Mouse (Mus musculus) kidney, adult 2 months (tissue): ENCODE measurements at regions not wholly inside any gene's neighbourhood (a gene's known extent, or its start where the extent isn't known, plus 50 kb on each side); places are given as distances from the start of the nearest gene placed in this dataset.

Experiments
- CTCF ChIP-seq: fragments of 200-500 bp; conservative IDR thresholded peaks from 2 replicates; pipeline ENCODE4 v1.5.1; 2011; ENCODE audit warnings: low read depth, mild to moderate bottlenecking, control low read depth, low read length, moderate library complexity, mixed read lengths; ENCODE audit not compliant: insufficient read depth, insufficient read length
- POLR2A ChIP-seq: fragments of 200-500 bp; IDR thresholded peaks from one replicate; pipeline ENCODE4 v1.6.1; 2011; ENCODE audit warnings: low read depth, low read length, control low read depth

DNA sequence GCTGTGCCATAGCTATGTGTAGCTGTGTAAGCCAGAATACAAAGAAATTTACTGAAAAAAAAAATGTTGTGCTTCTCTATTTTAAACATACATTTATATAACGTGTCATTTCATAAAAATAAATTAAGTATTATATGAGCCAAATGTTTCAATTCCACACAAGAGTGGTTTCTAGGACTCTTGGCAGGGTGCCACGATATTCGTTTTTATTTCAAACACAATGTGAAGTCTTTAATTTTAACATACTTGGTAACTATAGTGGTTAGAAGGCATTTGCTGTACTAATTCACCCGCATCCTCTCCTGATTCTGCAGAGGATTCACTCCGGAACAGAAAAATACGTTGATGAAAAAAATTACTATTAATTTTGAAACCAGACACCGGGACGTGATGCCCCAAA, 342.5 kb upstream of the Pou3f3 start:
- TF ChIP-seq CTCF (no peak), POLR2A (no peak)
